8 mouse cellular contexts compared by ENCODE assay signal in genomic region chr12:100265546-100266309, GRCm38 (mm10).
DNase-seq lines count a peak whose midpoint lies in the region; ATAC-seq and TF ChIP-seq lines count a peak whose summit lies in the region.

No protein-coding gene starts in this region.

- intact Hi-C loops in left cerebral cortex, postnatal 10 days (cut with DNase I) = loop anchor here (5.0 kb wide), 1 partner anchor 43 kb away; no protein-coding TSS in a partner anchor

- 56% methylated on average over 9 of the region's 9 CpGs for WGBS in lung, embryonic 14.5 days
- 52% methylated on average over 9 of the region's 9 CpGs for WGBS in heart, embryonic 14.5 days

- no peaks in the 10 kb centered on the region for H3K27me3 ChIP-seq in lung, embryonic 14.5 days (ENCODE audit: insufficient read depth, low read length)
- 0 out of 2 replicates have a peak, but pooled peaks cover 4% of the 10 kb centered on the region for H3K27me3 ChIP-seq in heart, embryonic 14.5 days (ENCODE audit: control insufficient read depth, insufficient read depth, low read length)

- H3K9ac ChIP-seq in lung, embryonic 14.5 days = no peak overlapping the region
- H3K9ac ChIP-seq in heart, embryonic 14.5 days (ENCODE audit: low read length) = no peak overlapping the region

- H3K4me3 ChIP-seq in lung, embryonic 14.5 days (ENCODE audit: low read depth, low read length) = no peak overlapping the region
- H3K4me3 ChIP-seq in heart, embryonic 14.5 days (ENCODE audit: control insufficient read depth in 1 of 2, insufficient read depth in 1 of 2, low read depth in 1 of 2, low read length in 2 of 2) = no peak overlapping the region

- H3K36me3 ChIP-seq in lung, embryonic 14.5 days (ENCODE audit: insufficient read depth) = no peaks in the 10 kb centered on the region
- no peaks in the 10 kb centered on the region for H3K36me3 ChIP-seq in heart, embryonic 14.5 days (ENCODE audit: control insufficient read depth, insufficient read depth, low read length)

- no peak overlapping the region for H3K27ac ChIP-seq in lung, embryonic 14.5 days (ENCODE audit: low read depth)
- no peak overlapping the region for H3K27ac ChIP-seq in heart, embryonic 14.5 days (replicated peaks in 1 of 2; ENCODE audit: control insufficient read depth in 1 of 2, insufficient read depth in 1 of 2, low read depth in 2 of 2, low read length in 2 of 2)

- TF ChIP-seq CTCF in lung, embryonic 14.5 days (IDR thresholded peaks at IDR 0.05; ENCODE audit: low read depth) = no peak

- ATAC-seq in lung, embryonic 14.5 days (ENCODE audit: insufficient read depth) = 0 out of 2 replicates have a peak, but pooled peaks have one; percentile 14
- peak; percentile 29; the same call in 1 of the 2 replicates for ATAC-seq in heart, embryonic 14.5 days (ENCODE audit: insufficient number of reproducible peaks, insufficient read depth, low FRiP score, low read depth)

- no peaks in the 10 kb centered on the region for H3K4me1 ChIP-seq in lung, embryonic 14.5 days (ENCODE audit: insufficient read depth)
- no peaks in the 10 kb centered on the region for H3K4me1 ChIP-seq in heart, embryonic 14.5 days (ENCODE audit: control insufficient read depth in 2 of 2, insufficient read depth in 2 of 2, low read length in 2 of 2)

- DNase-seq in lung, embryonic 14.5 days = peak; percentile 51
- DNase-seq in lung, adult 18-20 months = no peak
- DNase-seq in cerebellum, adult 11 months = peak; percentile 92
- peak; percentile 91 to 97 for DNase-seq in left cerebral cortex, postnatal 10 days (ENCODE audit: extremely low spot score in 1 of 2, low spot score in 2 of 2)
- peak; percentile 83 for DNase-seq in right cerebral cortex, postnatal 4 days
- no peak for DNase-seq in kidney, adult 18-20 months
- no peak for DNase-seq in embryo, embryonic 9.5 days (ENCODE audit: extremely low spot score)

- H3K9me3 ChIP-seq in lung, embryonic 14.5 days (ENCODE audit: low read depth, low read length) = no peaks in the 10 kb centered on the region
- H3K9me3 ChIP-seq in heart, embryonic 14.5 days (ENCODE audit: control insufficient read depth, low read length) = no peaks in the 10 kb centered on the region

- H3K4me2 ChIP-seq in lung, embryonic 14.5 days = no peak overlapping the region
- H3K4me2 ChIP-seq in heart, embryonic 14.5 days (ENCODE audit: low read length) = no peak overlapping the region

Comparison
In these comparisons a context has a peak if more than half of its experiments do, and no peak if none do; other contexts are left out.
1. DNase-seq: peak in lung, embryonic 14.5 days (single experiment), cerebellum, adult 11 months (single experiment), left cerebral cortex, postnatal 10 days (2 of 2) and right cerebral cortex, postnatal 4 days (single experiment); none in lung, adult 18-20 months (0 of 2), kidney, adult 18-20 months (single experiment) and embryo, embryonic 9.5 days (single experiment).